Mouse (Mus musculus): ENCODE data around the gene Adra1d. TPM values are rescaled to one million over a fixed set of nuclear protein-coding genes. Genes with fewer than 3 reads are reported as not detected.
A peak's percentile ranks its signal among the peaks of the same experiment; 100 is the strongest.

Gene Adra1d
- total RNA-seq, 2 experiments from 2014 or later = 3.4 to 4.1 TPM

- no peak for DNase-seq
Observed at GRCm38 (mm10) chr2:131541686-131542085, 20.4 kb downstream of the Adra1d start.

DNA sequence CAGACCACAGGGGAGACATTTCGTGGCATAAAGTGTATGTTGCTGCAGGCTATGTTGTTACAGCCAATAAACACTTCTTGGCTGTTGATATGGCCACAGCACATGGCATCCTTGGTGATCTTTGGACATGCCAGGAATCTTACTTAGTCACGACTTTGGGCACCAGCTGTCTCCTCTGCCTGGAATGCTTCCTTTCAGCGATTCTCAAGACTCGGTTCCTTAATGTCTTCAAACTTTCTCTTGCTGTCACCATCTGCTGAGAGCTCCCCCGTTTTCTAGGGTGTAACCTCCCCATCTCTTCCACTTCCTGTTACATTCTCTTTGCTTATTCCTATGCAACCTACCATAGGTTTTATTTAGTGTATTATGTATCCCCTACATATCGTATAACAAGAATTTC is 22.3 kb downstream of the Adra1d start:
- DNase-seq = no peak

DNA sequence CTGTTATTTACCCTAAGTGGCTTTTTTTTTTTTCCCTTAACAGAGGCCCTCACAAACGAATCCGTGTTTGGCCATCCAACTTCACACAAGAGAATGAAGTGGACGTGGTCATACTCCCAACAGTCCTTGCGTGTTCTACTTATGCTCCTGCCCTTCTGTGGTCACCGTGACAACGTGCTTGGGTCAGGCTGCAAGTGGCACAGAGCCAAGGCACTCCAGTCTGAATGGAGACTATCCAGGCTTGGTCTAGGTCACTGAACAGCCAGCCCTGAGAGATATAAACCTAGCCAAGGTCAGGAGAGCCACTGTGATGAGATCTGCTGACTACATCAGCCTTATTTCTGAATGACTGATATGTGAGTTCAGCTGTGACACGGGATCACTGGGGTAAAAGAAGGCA is 23.7 kb downstream of the Adra1d start:
- DNase-seq = peak; percentile 58 to 75

DNA sequence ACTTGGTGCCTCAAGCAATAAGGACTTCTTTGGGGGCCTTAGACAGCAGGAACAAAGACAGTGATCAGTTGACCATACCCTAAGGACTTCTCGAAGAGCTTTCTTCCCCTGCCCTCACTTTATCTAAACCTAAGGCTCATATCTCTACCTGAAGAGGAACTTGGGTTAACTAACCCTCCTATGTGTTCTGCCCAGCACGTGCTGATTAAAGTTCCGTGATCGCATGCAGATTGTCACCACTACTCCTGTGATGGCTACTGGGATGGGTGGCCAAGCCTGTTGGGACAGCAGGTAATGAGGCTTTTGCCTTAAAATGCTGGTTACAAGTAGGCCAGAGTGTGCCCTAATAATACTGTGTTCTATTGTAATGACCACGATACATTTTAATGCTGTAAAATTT is 26.9 kb downstream of the Adra1d start:
- no peak for DNase-seq

GRCm38 (mm10) chr2:131531271-131531670 is 30.8 kb downstream of the Adra1d start:
- DNase-seq = no peak

- peak; percentile 54 to 70 for DNase-seq
Observed at GRCm38 (mm10) chr2:131530623-131531008, 31.5 kb downstream of the Adra1d start.

DNA sequence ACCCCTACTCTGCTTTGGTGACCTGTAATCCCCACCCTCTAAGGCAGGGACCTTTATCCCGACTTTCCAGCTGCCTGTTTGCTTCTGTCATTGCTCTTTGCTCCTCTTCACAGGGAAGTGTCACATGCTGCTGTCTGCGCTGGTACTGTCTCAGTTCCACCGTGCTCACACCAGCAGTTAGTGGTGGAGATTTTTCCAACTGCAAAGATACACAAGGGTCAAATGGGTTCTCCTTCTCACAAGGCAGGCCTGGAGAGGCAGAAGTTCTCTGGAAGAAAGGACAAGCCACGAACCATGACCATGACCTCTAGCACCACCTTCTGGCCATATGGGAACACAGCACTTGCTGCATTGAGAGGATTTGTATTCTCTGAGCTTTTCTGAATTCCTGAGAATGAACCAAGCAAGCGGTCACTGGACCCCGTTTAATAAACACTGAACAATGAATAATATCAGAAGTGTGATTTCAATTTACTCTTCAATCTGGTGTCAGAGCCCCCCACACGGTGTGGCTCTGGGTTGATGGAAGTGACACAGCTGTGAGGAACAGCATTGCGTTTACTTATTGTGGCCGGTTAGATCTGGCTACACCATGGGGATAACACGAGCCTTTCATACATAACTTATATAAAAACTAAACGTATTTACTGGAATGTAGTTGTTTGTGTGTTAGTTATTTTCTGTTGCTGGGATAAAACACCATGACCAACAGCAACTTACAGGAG is 32.0 kb downstream of the Adra1d start:
- peak; percentile 58 to 83 for DNase-seq

DNA sequence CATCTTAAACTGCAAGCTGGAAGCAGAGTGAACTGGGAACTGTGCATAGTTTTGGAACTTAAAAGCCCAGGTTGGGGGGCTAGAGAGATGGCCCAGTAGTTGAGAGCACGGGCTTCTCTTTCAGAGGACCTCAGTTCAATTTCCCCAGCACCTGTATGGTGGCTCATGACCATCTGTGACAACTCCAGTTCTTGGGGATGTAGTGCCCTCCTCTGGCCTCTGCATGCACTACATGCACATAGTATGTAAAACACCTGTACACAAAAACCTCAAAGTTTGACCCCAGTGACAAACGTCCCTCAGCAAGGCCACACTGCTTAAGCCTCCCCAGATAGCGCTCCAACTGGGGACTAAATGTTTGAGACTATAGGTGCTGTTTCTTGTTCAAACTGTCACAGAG is 35.0 kb downstream of the Adra1d start:
- DNase-seq = no peak

DNA sequence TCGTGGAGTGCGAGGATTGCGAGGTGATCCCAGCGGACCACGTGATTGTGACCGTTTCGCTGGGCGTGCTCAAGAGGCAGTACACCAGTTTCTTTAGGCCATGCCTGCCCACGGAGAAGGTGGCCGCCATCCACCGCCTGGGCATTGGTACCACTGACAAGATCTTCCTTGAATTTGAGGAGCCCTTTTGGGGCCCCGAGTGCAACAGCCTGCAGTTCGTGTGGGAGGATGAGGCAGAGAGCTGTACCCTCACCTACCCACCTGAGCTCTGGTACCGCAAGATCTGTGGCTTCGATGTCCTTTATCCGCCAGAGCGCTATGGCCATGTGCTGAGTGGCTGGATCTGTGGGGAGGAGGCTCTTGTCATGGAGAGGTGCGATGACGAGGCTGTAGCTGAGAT is 41.3 kb downstream of the Adra1d start:
- no peak for DNase-seq

GRCm38 (mm10) chr2:131518790-131519189 is 43.3 kb downstream of the Adra1d start:
- DNase-seq = no peak

DNA sequence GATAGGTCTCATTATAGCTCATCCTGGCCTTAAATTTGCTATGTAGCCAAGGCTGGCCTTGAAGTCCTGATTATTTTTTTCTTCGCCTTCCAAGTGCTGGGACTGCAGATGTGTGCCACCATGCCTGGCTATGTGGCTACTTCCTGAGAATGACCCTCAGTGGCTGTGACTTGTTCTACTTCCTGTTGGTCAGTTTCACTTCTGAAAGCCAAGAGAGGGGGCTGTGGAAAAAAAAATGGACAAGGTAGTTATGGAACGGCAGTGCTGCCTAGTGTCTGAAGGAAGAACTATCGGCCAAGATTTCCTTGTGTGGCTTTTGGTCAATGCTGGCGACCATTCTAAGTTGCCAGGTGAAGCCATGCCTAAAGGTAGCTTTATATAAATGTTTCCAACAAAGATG is 44.5 kb downstream of the Adra1d start:
- no peak for DNase-seq

DNA sequence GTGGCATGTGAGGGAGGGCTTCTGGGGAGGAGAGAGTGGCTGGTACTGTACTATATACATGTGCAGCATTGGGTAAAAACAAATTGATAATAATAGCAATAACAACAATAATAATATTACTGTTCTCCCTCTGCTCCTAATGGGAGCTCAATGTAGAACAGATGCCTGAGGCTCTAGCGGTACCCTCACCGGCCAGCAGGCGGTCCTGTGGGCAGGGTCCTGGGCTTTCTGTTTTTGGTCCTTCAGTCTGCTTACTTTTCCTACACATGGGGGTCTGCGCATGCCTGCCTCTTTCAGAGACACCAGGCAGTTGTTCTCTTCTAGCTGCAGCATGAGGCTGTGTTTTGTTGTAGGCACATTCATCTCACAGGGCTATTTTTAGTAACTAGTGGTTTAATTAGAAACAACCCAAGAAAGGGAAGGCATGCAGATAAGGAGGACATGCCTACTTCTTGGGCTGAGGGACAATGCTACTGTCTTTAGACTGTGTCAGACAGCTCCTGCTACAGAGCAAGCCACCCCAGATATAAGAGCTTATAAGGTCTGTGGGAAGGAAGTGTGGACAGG is 47.9 kb downstream of the Adra1d start:
- peak in 1 of 2 experiments; percentile 34 for DNase-seq

DNA sequence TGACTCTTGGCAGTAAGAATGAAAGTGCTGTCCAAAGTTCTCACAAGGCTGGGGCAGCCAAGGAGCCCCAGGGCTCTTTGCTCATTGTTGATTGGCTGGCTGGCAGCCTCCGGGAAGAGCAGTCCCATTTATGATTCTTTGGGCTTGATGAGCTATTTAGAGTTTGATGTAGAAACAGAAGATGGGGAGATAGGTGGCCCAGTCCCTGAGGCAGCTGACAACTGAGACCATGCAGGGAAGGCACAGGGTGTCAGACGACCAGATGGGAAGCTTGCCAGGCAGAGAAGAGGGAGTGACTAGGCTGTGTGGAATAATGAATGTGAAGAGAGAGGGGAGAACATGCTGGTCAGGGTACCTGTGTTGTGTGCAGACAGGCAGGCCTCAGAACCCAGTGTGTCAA is 48.6 kb downstream of the Adra1d start:
- peak in 1 of 2 experiments; percentile 25 for DNase-seq

DNA sequence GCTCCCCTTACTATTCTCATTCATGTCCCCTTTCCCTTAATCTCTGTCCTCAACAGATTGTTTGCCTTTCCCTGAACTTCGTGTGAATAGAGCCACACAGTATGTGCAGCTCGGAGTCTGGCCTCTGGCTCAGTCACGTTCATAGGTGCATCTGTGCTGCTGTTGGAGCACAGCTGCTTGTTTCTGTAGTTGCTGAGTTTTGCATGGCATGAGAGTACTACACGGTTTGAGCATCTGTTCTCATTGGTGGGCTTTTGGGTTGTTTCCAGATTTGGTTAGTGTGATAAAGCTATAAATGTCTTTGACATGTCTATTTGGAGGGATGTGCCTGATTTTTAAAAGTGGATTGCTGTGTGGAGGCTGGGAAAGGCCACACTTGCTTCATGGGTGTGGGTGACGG is 51.6 kb downstream of the Adra1d start:
- DNase-seq = no peak

- peak; percentile 77 to 86 for DNase-seq
Observed at GRCm38 (mm10) chr2:131509671-131510313, 52.3 kb downstream of the Adra1d start.

DNA sequence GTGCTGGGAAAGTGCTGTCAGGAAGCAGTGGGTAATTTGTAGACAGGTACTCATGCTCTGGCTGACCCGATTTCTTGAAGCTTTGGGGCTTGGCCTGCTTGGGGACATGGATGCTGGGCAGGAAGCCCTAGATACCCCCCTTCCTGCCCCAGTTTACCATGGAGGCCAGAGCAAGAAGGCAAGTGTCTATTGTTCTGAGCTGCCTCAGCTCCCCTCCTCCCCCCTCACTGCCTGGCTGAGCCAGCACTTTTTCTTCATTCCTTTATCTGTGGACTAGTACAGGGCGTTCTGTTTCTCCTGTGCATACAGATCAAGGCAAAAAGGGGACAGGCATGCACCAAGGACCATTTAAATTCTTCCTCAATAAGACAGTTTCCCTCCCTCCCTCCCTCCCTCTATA is 53.6 kb downstream of the Adra1d start:
- DNase-seq = peak; percentile 36 to 54

- DNase-seq = peak in 1 of 2 experiments; percentile 18
Observed at GRCm38 (mm10) chr2:131506358-131506757, 55.7 kb downstream of the Adra1d start.

DNA sequence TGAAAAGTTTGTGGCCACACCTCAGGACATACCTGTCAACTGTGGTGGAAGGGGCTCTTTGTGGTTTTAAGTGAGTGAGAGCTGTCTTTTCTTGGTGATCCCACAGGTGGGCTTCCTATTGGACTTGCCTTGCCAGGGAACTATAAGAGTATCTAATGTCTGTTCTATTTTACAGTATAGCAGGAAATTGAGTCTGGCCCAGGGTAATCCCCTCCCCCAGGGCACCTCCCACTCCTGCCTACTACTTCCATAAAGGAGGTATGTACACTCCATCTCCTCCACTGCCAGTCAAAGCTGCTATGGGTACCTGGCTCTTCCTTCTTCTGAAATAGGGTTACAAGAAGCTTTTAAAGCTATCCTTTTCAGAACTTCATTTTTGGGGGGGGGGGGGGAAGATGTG is 56.7 kb downstream of the Adra1d start:
- DNase-seq = no peak

DNA sequence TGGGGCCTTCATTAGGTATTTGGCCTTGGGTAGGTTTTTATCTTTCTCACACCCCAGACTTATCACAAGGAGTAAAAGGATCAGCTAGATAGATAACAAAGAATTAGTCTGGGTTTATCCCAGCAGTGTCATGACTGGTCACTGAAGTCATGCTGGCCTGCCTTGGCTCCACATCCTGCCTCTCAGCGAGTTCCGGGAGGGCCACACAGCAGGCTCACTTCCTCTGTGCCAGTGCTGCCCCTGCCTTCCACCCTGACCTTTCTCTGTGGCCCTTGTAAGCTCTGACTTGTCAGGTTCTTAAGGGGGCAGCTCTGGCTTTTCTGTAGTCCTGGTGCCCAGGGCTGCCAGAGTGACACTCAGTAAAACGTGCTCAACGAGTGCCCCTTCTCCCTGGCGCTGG is 59.5 kb downstream of the Adra1d start:
- DNase-seq = peak in 1 of 2 experiments; percentile 12

- no peak for DNase-seq
Observed at GRCm38 (mm10) chr2:131501886-131502285, 60.2 kb downstream of the Adra1d start.

DNA sequence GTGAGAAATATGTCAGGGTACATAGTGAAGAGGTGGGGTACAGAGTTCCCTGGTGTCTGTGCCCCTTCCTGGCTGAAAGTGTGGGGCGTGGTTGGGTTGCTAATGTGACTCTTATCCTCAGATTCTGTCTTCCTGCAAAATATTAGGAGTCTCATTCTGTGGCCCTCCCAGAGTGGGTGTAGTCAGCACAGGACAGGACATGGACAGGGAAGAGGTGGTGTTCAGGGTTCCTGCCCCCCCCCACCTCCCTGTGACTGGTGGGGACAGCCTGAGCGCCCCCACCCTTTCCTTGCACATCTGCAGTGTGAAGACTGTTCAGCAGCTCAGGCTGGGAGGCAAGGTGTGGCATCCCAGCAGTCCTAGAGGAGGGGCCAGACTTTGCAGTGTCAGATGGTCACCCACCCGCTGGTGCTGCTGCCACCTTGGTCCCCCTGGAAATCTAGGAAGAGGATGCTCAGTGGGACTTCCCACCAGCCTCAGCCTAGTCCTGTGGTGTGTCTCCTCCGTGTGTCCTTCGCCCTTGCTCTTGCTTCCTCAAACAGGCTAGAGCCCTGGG is 62.7 kb downstream of the Adra1d start:
- peak; percentile 32 to 72 for DNase-seq

- peak; percentile 56 to 68 for DNase-seq
Observed at GRCm38 (mm10) chr2:131498219-131498618, 63.9 kb downstream of the Adra1d start.

- DNase-seq = peak in 1 of 2 experiments; percentile 9
Observed at GRCm38 (mm10) chr2:131497224-131497856, 64.7 kb downstream of the Adra1d start.
